Mouse (Mus musculus) heart, adult 2 months (tissue): ENCODE measurements around the gene Ttyh2.

Source experiments
- CTCF ChIP-seq: fragments of 200-600 bp; IDR thresholded peaks from 2 replicates; pipeline ENCODE4 v1.8.1; 2022; ENCODE audit warnings: antibody characterized with exemption, mild to moderate bottlenecking, moderate library complexity
- EP300 ChIP-seq: fragments of 200-500 bp; IDR thresholded peaks from 2 replicates; pipeline ENCODE4 v1.6.1; 2011; ENCODE audit warnings: low read depth, low read length, control low read depth; ENCODE audit not compliant: insufficient read depth

DNA sequence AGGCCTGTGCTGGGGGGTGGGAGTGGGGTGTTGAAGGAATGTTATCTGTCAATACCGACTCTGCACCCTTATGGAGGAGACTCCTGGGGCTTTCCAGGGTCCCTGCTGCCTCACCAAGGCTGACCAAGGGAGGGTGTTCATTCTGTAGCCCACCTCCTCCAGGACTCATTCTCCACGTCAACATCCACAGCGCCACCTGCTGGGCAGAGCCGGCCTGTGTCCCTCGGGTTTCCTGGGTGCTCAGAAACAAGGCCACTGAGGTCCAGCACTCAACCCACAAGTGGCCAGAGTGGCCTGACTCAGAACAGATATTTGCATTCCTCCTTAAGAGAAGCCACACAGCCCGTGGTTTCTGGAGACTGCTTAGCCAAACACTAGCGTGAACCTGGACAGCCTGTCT, 17.5 kb upstream of the Ttyh2 start:
- TF ChIP-seq CTCF = peak; percentile 71
- TF ChIP-seq EP300 = no peak
